Mouse (Mus musculus): ENCODE measurements at regions not wholly inside any gene's neighbourhood (a gene's known extent, or its start where the extent isn't known, plus 50 kb on each side); places are given as distances from the start of the nearest gene placed in this dataset.

DNA sequence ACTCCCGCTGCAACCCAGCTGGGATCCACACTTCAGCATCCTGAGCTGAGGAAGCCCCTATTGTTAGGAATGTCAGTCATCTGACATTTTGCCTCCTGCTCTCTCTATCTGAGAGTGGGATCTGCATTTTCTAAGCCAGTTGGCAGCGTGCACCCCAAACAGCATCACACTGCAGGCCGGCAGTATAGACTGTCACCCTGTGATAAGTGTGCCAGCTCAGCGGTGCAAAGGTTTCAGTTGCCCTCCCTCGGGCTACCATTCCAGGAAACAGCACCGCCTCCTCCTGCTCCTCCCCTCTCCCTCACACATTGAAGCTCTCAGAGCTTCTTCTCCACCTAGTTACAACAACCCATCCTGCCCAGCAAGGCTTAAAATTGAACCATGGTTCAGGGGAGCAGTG lies 194.5 kb downstream of the Lmo4 start:
- TF ChIP-seq CTCF (IDR thresholded peaks at IDR 0.05; ENCODE audit: low read depth): no peak
- TF ChIP-seq EP300 (optimal IDR thresholded peaks at IDR 0.05): no peak
